Mouse (Mus musculus) bone marrow macrophage, adult 2 months (primary cell): Measurements from ENCODE around the gene Camk1d. TPM values are rescaled to one million over a fixed set of nuclear protein-coding genes. Genes with fewer than 3 reads are reported as not detected.
"Not testable (repeated sequence)": the region's sequence is repeated elsewhere in the genome, so short reads cannot be mapped to it uniquely, and the experiment has no call there.

ENCODE experiments used
- H3K27ac ChIP-seq: 2 replicates; pipeline ENCODE4 v1.5.1; 2012; ENCODE audit warnings: low read depth, low read length; ENCODE audit not compliant: insufficient read depth
- H3K4me1 ChIP-seq: 2 replicates; pipeline ENCODE4 v1.6.1; 2012; ENCODE audit warnings: low read length; ENCODE audit not compliant: control insufficient read depth, insufficient read depth
- H3K4me3 ChIP-seq: 2 replicates; pipeline ENCODE4 v1.5.1; 2012; ENCODE audit warnings: mild to moderate bottlenecking, low read length, moderate library complexity; ENCODE audit not compliant: insufficient read depth
- CTCF ChIP-seq: IDR thresholded peaks from 2 replicates; pipeline ENCODE4 v1.5.1; 2012; ENCODE audit warnings: low read depth, mild to moderate bottlenecking, low read length, moderate library complexity
- POLR2A ChIP-seq: IDR thresholded peaks from 2 replicates; pipeline ENCODE4 v1.6.1; 2012; ENCODE audit warnings: mild to moderate bottlenecking, low read depth, low read length, borderline replicate concordance
- polyA plus RNA-seq: library from polyadenylated mRNA; stranded (reverse); fragments of >200 nt; gene quantifications from 2 replicates; pipeline ENCODE4 v1.2.4, GENCODE M21; 2012; ENCODE audit not compliant: missing spikeins, insufficient read depth, insufficient read length

Camk1d gene
- polyA plus RNA-seq, 1 experiment, result 62.0 TPM

DNA sequence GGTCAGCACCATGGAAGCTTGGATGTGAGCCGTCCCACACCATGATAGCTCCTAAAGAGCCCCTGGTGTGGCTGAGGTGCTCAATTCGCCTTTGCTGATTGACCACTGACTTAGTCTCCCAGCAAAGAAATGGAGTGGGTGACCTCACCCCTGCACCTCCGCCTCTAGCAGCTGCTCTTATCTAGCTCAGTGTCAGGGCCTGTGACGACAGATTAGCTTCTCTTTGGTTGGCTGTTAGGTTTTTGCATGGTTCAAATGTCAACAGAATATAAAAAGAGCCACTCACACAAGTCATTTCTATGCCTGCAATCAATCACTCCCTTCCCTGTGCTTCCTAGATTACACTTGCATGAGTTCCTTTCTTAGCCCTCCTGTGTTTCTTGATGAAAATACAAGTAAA, 89.9 kb downstream of the Camk1d start:
- Histone ChIP-seq H3K4me3 (no peak overlapping the region), H3K27ac (no peak overlapping the region), H3K4me1 (0 out of 2 replicates have a peak, but pooled peaks cover 4% of the 10 kb centered on the region)
- TF ChIP-seq CTCF, result no peak
- TF ChIP-seq POLR2A, result no peak

GRCm38 (mm10) chr2:5618361-5618896, 95.9 kb downstream of the Camk1d start:
- Histone ChIP-seq H3K4me3 (no peak overlapping the region), H3K4me1 (peaks cover 26% of the 10 kb centered on the region), H3K27ac (no peak overlapping the region)
- TF ChIP-seq POLR2A (no peak), CTCF (no peak)

DNA sequence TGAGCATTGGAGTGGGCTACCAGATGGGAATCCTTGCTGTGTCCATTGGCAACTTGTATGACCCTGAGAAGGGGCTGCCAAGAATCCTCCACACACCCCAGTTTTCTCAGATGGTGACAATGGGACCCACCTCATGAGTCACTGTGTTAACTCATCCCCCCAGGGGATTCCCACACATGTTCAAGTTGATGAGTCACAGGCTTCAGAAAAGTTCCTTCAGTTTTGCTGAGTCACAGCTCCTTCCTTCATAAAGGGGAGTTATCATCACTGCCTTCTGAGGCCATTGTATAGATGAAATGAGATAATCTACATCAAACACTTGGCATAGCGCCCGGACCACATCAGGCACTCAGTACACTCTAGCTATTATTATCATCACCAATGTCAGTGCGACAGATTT, 99.4 kb downstream of the Camk1d start:
- H3K4me1 ChIP-seq, result peaks cover 45% of the 10 kb centered on the region
- H3K27ac ChIP-seq, result no peak overlapping the region
- H3K4me3 ChIP-seq, result no peak overlapping the region
- TF ChIP-seq POLR2A (no peak), CTCF (no peak)

DNA sequence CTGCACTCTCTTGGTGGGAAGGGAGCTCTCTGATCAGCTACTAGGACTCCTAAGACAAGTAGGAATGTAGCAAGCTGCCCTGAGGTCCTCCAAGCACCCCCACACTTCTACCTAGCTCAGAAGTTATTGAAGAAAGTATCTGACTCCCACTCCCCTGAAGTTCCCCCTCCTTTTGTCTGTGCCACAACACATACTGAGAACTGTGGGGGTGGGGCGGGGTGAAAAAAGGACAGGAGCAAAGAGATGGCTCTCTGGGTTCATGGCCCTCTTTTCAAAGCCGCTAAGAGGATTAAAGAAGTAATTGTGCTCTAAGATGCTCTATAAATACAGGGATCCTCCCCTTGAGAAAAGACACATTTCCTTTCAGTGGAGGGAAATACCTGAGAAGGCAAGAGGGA, 100.0 kb downstream of the Camk1d start:
- peak overlapping the region; percentile 42 for H3K27ac ChIP-seq
- H3K4me3 ChIP-seq, result no peak overlapping the region
- H3K4me1 ChIP-seq, result peaks cover 50% of the 10 kb centered on the region
- TF ChIP-seq CTCF (no peak), POLR2A (no peak)

GRCm38 (mm10) chr2:5613651-5614307, 100.5 kb downstream of the Camk1d start:
- Histone ChIP-seq H3K4me3 (no peak overlapping the region), H3K4me1 (peaks cover 50% of the 10 kb centered on the region), H3K27ac (peak overlapping the region; percentile 42)
- TF ChIP-seq POLR2A, result no peak

DNA sequence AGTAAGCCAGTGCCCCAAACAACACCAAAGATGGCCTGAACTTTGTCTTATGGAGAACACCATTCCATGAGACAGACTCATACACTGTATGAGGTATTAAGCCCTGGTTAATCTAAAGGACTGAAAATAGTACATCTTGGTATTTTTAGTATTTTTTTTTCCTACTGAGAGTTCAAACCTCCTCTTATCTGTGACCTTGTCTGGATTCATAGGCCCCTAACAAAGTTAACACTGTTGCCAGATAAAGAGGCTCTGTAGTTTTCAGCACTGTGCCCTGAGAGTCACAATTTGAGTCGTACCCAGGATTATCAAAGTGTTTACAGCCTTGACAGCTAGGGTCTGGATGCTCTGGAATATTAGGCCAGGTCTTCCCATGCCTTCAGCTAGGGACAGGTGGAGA, 102.7 kb downstream of the Camk1d start:
- H3K4me3 ChIP-seq, result no peak overlapping the region
- no peak overlapping the region for H3K27ac ChIP-seq
- TF ChIP-seq CTCF (no peak), POLR2A (no peak)
- peaks cover 48% of the 10 kb centered on the region for H3K4me1 ChIP-seq

GRCm38 (mm10) chr2:5610521-5610920, 103.8 kb downstream of the Camk1d start:
- Histone ChIP-seq H3K27ac (no peak overlapping the region), H3K4me3 (no peak overlapping the region), H3K4me1 (peaks cover 55% of the 10 kb centered on the region)
- TF ChIP-seq POLR2A (no peak), CTCF (no peak)

DNA sequence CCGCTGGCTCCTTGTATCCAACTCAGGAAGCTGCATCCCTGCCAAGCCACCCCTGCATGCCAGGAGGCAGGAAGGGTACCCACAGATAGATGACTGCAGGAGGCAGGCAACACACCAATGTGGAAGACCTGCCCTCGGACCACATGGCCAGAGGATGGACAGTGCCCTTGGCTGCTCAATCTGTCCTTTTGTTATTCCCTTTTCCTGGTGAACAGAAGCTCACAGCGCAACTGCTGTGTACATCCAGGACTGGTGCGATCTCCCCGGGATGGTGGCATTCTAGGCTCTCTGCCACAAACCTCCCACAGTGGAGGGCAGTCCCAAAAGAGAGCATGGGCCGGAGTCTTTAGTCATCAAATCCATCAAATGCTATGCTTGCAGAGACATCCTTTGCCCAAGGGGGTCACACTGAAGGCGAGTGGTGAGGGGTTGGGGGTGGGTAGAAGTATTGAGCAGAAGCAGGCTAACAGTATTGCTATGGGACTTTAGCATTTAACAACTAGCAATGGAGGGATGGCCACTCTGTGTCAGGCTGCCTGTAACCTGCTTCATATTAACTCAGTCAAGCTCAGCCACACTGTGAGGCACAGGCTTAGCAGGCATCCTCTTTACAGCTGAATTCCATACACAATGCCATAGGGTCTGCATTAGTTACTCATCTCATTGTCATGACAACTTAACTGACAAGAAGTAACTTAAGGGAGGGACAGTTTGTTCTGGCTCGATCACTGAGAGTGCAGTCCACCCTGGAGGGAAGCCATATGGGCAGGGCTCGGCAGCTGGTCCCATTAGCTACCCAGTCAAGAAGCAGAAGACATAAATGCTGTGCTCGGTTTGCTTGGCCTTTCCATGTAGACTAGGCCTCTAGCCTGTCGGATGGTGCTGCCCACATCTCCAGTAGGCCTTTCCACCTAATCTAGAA, 106.1 kb downstream of the Camk1d start:
- TF ChIP-seq CTCF (no peak), POLR2A (no peak)
- peaks cover 35% of the 10 kb centered on the region for H3K4me1 ChIP-seq
- H3K27ac ChIP-seq, result no peak overlapping the region
- H3K4me3 ChIP-seq, result no peak overlapping the region

GRCm38 (mm10) chr2:5605849-5606248, 108.5 kb downstream of the Camk1d start:
- peak overlapping the region; percentile 55 for H3K27ac ChIP-seq
- H3K4me3 ChIP-seq, result no peak overlapping the region
- TF ChIP-seq CTCF, result no peak
- no peak for TF ChIP-seq POLR2A
- H3K4me1 ChIP-seq, result peaks cover 28% of the 10 kb centered on the region

DNA sequence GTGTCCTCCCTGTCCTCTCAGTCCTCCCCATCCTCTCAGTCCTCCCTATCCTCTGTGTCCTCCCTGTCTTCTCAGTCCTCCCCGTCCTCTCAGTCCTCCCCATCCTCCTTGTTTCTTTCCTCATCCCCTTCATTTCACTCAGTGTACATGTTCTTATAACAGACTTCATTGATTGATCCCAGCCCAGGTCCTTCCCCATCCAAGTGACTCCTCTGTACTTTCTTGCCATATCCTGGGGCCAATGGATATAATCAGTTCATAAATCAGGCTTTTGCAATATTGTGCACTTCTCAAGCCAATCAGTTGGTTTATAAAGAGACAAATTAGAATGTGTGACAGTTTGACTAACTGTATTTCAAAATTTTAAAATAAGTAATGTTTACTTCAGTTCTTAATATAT, 112.3 kb downstream of the Camk1d start:
- TF ChIP-seq CTCF (no peak), POLR2A (no peak)
- peaks cover 35% of the 10 kb centered on the region for H3K4me1 ChIP-seq
- H3K4me3 ChIP-seq, result no peak overlapping the region
- no peak overlapping the region for H3K27ac ChIP-seq

- not testable (repeated sequence) for H3K27ac ChIP-seq, H3K4me3 ChIP-seq
- H3K4me1 ChIP-seq, result peaks cover 41% of the 10 kb centered on the region
Measured at GRCm38 (mm10) chr2:5601243-5601642, 113.1 kb downstream of the Camk1d start.
